Mouse (Mus musculus): ENCODE results near the gene Gpsm3. TPM values are rescaled to one million over a fixed set of nuclear protein-coding genes. Genes with fewer than 3 reads are reported as not detected.
A peak's percentile ranks its signal among the peaks of the same experiment; 100 is the strongest.

The Gpsm3 gene
- polyA plus RNA-seq, 1 experiment: 1.2 TPM

GRCm38 (mm10) chr17:34591029-34591993 lies 1.7 kb downstream of the Gpsm3 start, which contains the start of gene Pbx2:
TSS of gene Pbx2 (plus strand) at chr17:34591266.
- H3ac ChIP-seq (ENCODE audit: control insufficient read depth, insufficient read length, low read depth): peak within 1 kb of the TSS; percentile 83
- no peak for TF ChIP-seq CTCF (IDR thresholded peaks at IDR 0.05; ENCODE audit: control insufficient read depth, insufficient read depth, insufficient read length)
- no peak for TF ChIP-seq CEBPB (IDR thresholded peaks at IDR 0.05; ENCODE audit: low read depth)
- TF ChIP-seq FOSL1 (IDR thresholded peaks at IDR 0.05; ENCODE audit: insufficient read depth, low read length, poor library complexity, severe bottlenecking): no peak
- peaks cover 2% of the 10 kb centered on the region for H3K79me3 ChIP-seq (ENCODE audit: low read depth)

GRCm38 (mm10) chr17:34591994-34592375 lies 2.4 kb downstream of the Gpsm3 start:
- Histone ChIP-seq H3K27me3 (ENCODE audit: control insufficient read depth, insufficient read depth, insufficient read length) (no peaks in the 10 kb centered on the region), H3ac (ENCODE audit: control insufficient read depth, insufficient read length, low read depth) (peak overlapping the region; percentile 83), H3K36me3 (ENCODE audit: control insufficient read depth, insufficient read depth) (peaks cover 14% of the 10 kb centered on the region), H3K79me2 (ENCODE audit: control insufficient read depth, insufficient read depth) (peaks cover 20% of the 10 kb centered on the region), H3K79me3 (ENCODE audit: low read depth) (peaks cover 2% of the 10 kb centered on the region), H3K4me3 (ENCODE audit: insufficient read depth, poor library complexity, severe bottlenecking) (peak overlapping the region; percentile 59)
- no peak for TF ChIP-seq CEBPB (IDR thresholded peaks at IDR 0.05; ENCODE audit: low read depth)
- TF ChIP-seq CTCF (IDR thresholded peaks at IDR 0.05; ENCODE audit: control insufficient read depth, insufficient read depth, insufficient read length): no peak
- TF ChIP-seq MYOD1 (IDR thresholded peaks at IDR 0.05; ENCODE audit: control insufficient read depth, insufficient read length, low read depth): no peak
- TF ChIP-seq MAX (IDR thresholded peaks at IDR 0.05): no peak
- TF ChIP-seq MYOG (IDR thresholded peaks at IDR 0.05; ENCODE audit: control insufficient read depth, extremely low read depth, insufficient read length): no peak
- TF ChIP-seq FOSL1 (IDR thresholded peaks at IDR 0.05; ENCODE audit: insufficient read depth, low read length, poor library complexity, severe bottlenecking): no peak
- no peak for TF ChIP-seq USF1 (IDR thresholded peaks at IDR 0.05; ENCODE audit: low read depth)

More at GRCm38 (mm10) chr17:34591029-34591993, 1.7 kb downstream of the Gpsm3 start, which contains the start of gene Pbx2:
- H3K36me3 ChIP-seq (ENCODE audit: control insufficient read depth, insufficient read depth): peaks cover 14% of the 10 kb centered on the region
- H3K4me3 ChIP-seq (ENCODE audit: insufficient read depth, poor library complexity, severe bottlenecking): peak within 1 kb of the TSS; percentile 59
- H3K79me2 ChIP-seq (ENCODE audit: control insufficient read depth, insufficient read depth): peaks cover 20% of the 10 kb centered on the region
- no peaks in the 10 kb centered on the region for H3K27me3 ChIP-seq (ENCODE audit: control insufficient read depth, insufficient read depth, insufficient read length)

GRCm38 (mm10) chr17:34592581-34593549 lies 3.3 kb downstream of the Gpsm3 start:
- peaks cover 14% of the 10 kb centered on the region for H3K36me3 ChIP-seq (ENCODE audit: control insufficient read depth, insufficient read depth)
- H3K79me2 ChIP-seq (ENCODE audit: control insufficient read depth, insufficient read depth): peaks cover 20% of the 10 kb centered on the region
- TF ChIP-seq MYOD1 (IDR thresholded peaks at IDR 0.05; ENCODE audit: control insufficient read depth, insufficient read length, low read depth) (no peak), MAX (IDR thresholded peaks at IDR 0.05) (no peak), FOSL1 (IDR thresholded peaks at IDR 0.05; ENCODE audit: insufficient read depth, low read length, poor library complexity, severe bottlenecking) (no peak), CEBPB (IDR thresholded peaks at IDR 0.05; ENCODE audit: low read depth) (no peak), CTCF (IDR thresholded peaks at IDR 0.05; ENCODE audit: control insufficient read depth, insufficient read depth, insufficient read length) (no peak), USF1 (IDR thresholded peaks at IDR 0.05; ENCODE audit: low read depth) (no peak), MYOG (IDR thresholded peaks at IDR 0.05; ENCODE audit: control insufficient read depth, extremely low read depth, insufficient read length) (no peak)
- peak overlapping the region; percentile 59 for H3K4me3 ChIP-seq (ENCODE audit: insufficient read depth, poor library complexity, severe bottlenecking)
- H3ac ChIP-seq (ENCODE audit: control insufficient read depth, insufficient read length, low read depth): peak overlapping the region; percentile 3
- H3K27me3 ChIP-seq (ENCODE audit: control insufficient read depth, insufficient read depth, insufficient read length): no peaks in the 10 kb centered on the region
- peaks cover 2% of the 10 kb centered on the region for H3K79me3 ChIP-seq (ENCODE audit: low read depth)

- Histone ChIP-seq H3ac (ENCODE audit: control insufficient read depth, insufficient read length, low read depth) (peak overlapping the region; percentile 3), H3K4me3 (ENCODE audit: insufficient read depth, poor library complexity, severe bottlenecking) (peak overlapping the region; percentile 59), H3K79me3 (ENCODE audit: low read depth) (peaks cover 2% of the 10 kb centered on the region), H3K36me3 (ENCODE audit: control insufficient read depth, insufficient read depth) (peaks cover 14% of the 10 kb centered on the region), H3K27me3 (ENCODE audit: control insufficient read depth, insufficient read depth, insufficient read length) (no peaks in the 10 kb centered on the region), H3K79me2 (ENCODE audit: control insufficient read depth, insufficient read depth) (peaks cover 20% of the 10 kb centered on the region)
- TF ChIP-seq FOSL1 (IDR thresholded peaks at IDR 0.05; ENCODE audit: insufficient read depth, low read length, poor library complexity, severe bottlenecking) (no peak), MYOD1 (IDR thresholded peaks at IDR 0.05; ENCODE audit: control insufficient read depth, insufficient read length, low read depth) (peak; percentile 58), MAX (IDR thresholded peaks at IDR 0.05) (no peak)
These were observed 4.3 kb downstream of the Gpsm3 start for GRCm38 (mm10) chr17:34593752-34594525.

- H3ac ChIP-seq (ENCODE audit: control insufficient read depth, insufficient read length, low read depth): no peak overlapping the region
- peaks cover 18% of the 10 kb centered on the region for H3K36me3 ChIP-seq (ENCODE audit: control insufficient read depth, insufficient read depth)
- peaks cover 2% of the 10 kb centered on the region for H3K79me3 ChIP-seq (ENCODE audit: low read depth)
- TF ChIP-seq MYOG (IDR thresholded peaks at IDR 0.05; ENCODE audit: control insufficient read depth, extremely low read depth, insufficient read length) (no peak), FOSL1 (IDR thresholded peaks at IDR 0.05; ENCODE audit: insufficient read depth, low read length, poor library complexity, severe bottlenecking) (no peak), CTCF (IDR thresholded peaks at IDR 0.05; ENCODE audit: control insufficient read depth, insufficient read depth, insufficient read length) (no peak)
- H3K79me2 ChIP-seq (ENCODE audit: control insufficient read depth, insufficient read depth): peaks cover 20% of the 10 kb centered on the region
- no peaks in the 10 kb centered on the region for H3K27me3 ChIP-seq (ENCODE audit: control insufficient read depth, insufficient read depth, insufficient read length)
- H3K4me3 ChIP-seq (ENCODE audit: insufficient read depth, poor library complexity, severe bottlenecking): no peak overlapping the region
These were observed 6.5 kb downstream of the Gpsm3 start for GRCm38 (mm10) chr17:34596098-34596497.
